Mouse (Mus musculus): Measurements from ENCODE around the gene Ralgapa2. TPM values are rescaled to one million over a fixed set of nuclear protein-coding genes. Genes with fewer than 3 reads are reported as not detected.

The Ralgapa2 gene
- polyA plus RNA-seq, 1 experiment = 17.8 TPM

- H3K36me3 ChIP-seq (ENCODE audit: control insufficient read depth, insufficient read depth, low read length) = peaks cover 8% of the 10 kb centered on the region; the same call in 1 of the 2 replicates
- DNase-seq = no peak
- WGBS = 95% methylated on average over 3 of the region's 3 CpGs
- TF ChIP-seq POLR2A (IDR thresholded peaks at IDR 0.05; ENCODE audit: control insufficient read depth, extremely low read depth, insufficient read depth, low read length, poor library complexity) (no peak), CTCF (IDR thresholded peaks at IDR 0.05; ENCODE audit: borderline replicate concordance, control insufficient read depth, extremely low read depth, insufficient read depth, low read length, poor library complexity) (no peak)
- H3K27ac ChIP-seq (ENCODE audit: control insufficient read depth, insufficient read depth, low read length) = no peak overlapping the region
- H3K4me3 ChIP-seq (ENCODE audit: control insufficient read depth, insufficient read depth, low read length) = no peak overlapping the region
- no peaks in the 10 kb centered on the region for H3K4me1 ChIP-seq (replicated peaks; ENCODE audit: control insufficient read depth, insufficient read depth, low read length)
- no peaks in the 10 kb centered on the region for H3K27me3 ChIP-seq (ENCODE audit: control insufficient read depth, insufficient read depth, low read length)
These were observed 84.8 kb downstream of the Ralgapa2 start for GRCm38 (mm10) chr2:146427380-146427779.

- H3K4me1 ChIP-seq (replicated peaks; ENCODE audit: control insufficient read depth, insufficient read depth, low read length) = no peaks in the 10 kb centered on the region
- no peaks in the 10 kb centered on the region for H3K27me3 ChIP-seq (ENCODE audit: control insufficient read depth, insufficient read depth, low read length)
- TF ChIP-seq CTCF (IDR thresholded peaks at IDR 0.05; ENCODE audit: borderline replicate concordance, control insufficient read depth, extremely low read depth, insufficient read depth, low read length, poor library complexity) = no peak
- TF ChIP-seq POLR2A (IDR thresholded peaks at IDR 0.05; ENCODE audit: control insufficient read depth, extremely low read depth, insufficient read depth, low read length, poor library complexity) = no peak
- no peak overlapping the region for H3K27ac ChIP-seq (ENCODE audit: control insufficient read depth, insufficient read depth, low read length)
- 96% methylated on average over 7 of the region's 7 CpGs for WGBS
- no peak overlapping the region for H3K4me3 ChIP-seq (ENCODE audit: control insufficient read depth, insufficient read depth, low read length)
- peaks cover 8% of the 10 kb centered on the region; the same call in 1 of the 2 replicates for H3K36me3 ChIP-seq (ENCODE audit: control insufficient read depth, insufficient read depth, low read length)
- no peak for DNase-seq
These were observed 85.8 kb downstream of the Ralgapa2 start for GRCm38 (mm10) chr2:146426321-146426720.

GRCm38 (mm10) chr2:146425235-146425634, 86.9 kb downstream of the Ralgapa2 start:
- Histone ChIP-seq H3K27ac (ENCODE audit: control insufficient read depth, insufficient read depth, low read length) (no peak overlapping the region), H3K4me3 (ENCODE audit: control insufficient read depth, insufficient read depth, low read length) (no peak overlapping the region), H3K27me3 (ENCODE audit: control insufficient read depth, insufficient read depth, low read length) (no peaks in the 10 kb centered on the region), H3K4me1 (replicated peaks; ENCODE audit: control insufficient read depth, insufficient read depth, low read length) (no peaks in the 10 kb centered on the region), H3K36me3 (ENCODE audit: control insufficient read depth, insufficient read depth, low read length) (peaks cover 8% of the 10 kb centered on the region; the same call in 1 of the 2 replicates)
- no peak for TF ChIP-seq CTCF (IDR thresholded peaks at IDR 0.05; ENCODE audit: borderline replicate concordance, control insufficient read depth, extremely low read depth, insufficient read depth, low read length, poor library complexity)
- no peak for TF ChIP-seq POLR2A (IDR thresholded peaks at IDR 0.05; ENCODE audit: control insufficient read depth, extremely low read depth, insufficient read depth, low read length, poor library complexity)
- DNase-seq = no peak
- WGBS = 93% methylated on average over 2 of the region's 2 CpGs

- Histone ChIP-seq H3K4me1 (replicated peaks; ENCODE audit: control insufficient read depth, insufficient read depth, low read length) (no peaks in the 10 kb centered on the region), H3K36me3 (ENCODE audit: control insufficient read depth, insufficient read depth, low read length) (peaks cover 8% of the 10 kb centered on the region; the same call in 1 of the 2 replicates), H3K27me3 (ENCODE audit: control insufficient read depth, insufficient read depth, low read length) (no peaks in the 10 kb centered on the region), H3K27ac (ENCODE audit: control insufficient read depth, insufficient read depth, low read length) (no peak overlapping the region), H3K4me3 (ENCODE audit: control insufficient read depth, insufficient read depth, low read length) (no peak overlapping the region)
- TF ChIP-seq CTCF (IDR thresholded peaks at IDR 0.05; ENCODE audit: borderline replicate concordance, control insufficient read depth, extremely low read depth, insufficient read depth, low read length, poor library complexity) (no peak), POLR2A (IDR thresholded peaks at IDR 0.05; ENCODE audit: control insufficient read depth, extremely low read depth, insufficient read depth, low read length, poor library complexity) (no peak)
- 27% methylated on average over 4 of the region's 4 CpGs for WGBS
- no peak for DNase-seq
These were observed 88.3 kb downstream of the Ralgapa2 start for GRCm38 (mm10) chr2:146423710-146424301.

- Histone ChIP-seq H3K27me3 (ENCODE audit: control insufficient read depth, insufficient read depth, low read length) (no peaks in the 10 kb centered on the region), H3K4me3 (ENCODE audit: control insufficient read depth, insufficient read depth, low read length) (no peak overlapping the region), H3K27ac (ENCODE audit: control insufficient read depth, insufficient read depth, low read length) (no peak overlapping the region), H3K4me1 (replicated peaks; ENCODE audit: control insufficient read depth, insufficient read depth, low read length) (no peaks in the 10 kb centered on the region), H3K36me3 (ENCODE audit: control insufficient read depth, insufficient read depth, low read length) (peaks cover 8% of the 10 kb centered on the region; the same call in 1 of the 2 replicates)
- 65% methylated on average over 5 of the region's 5 CpGs for WGBS
- TF ChIP-seq POLR2A (IDR thresholded peaks at IDR 0.05; ENCODE audit: control insufficient read depth, extremely low read depth, insufficient read depth, low read length, poor library complexity) (no peak), CTCF (IDR thresholded peaks at IDR 0.05; ENCODE audit: borderline replicate concordance, control insufficient read depth, extremely low read depth, insufficient read depth, low read length, poor library complexity) (no peak)
- DNase-seq = no peak
These were observed 89.0 kb downstream of the Ralgapa2 start for GRCm38 (mm10) chr2:146423032-146423691.

GRCm38 (mm10) chr2:146416283-146416682, 95.9 kb downstream of the Ralgapa2 start:
- no peak for DNase-seq
- no peak overlapping the region for H3K4me3 ChIP-seq (ENCODE audit: control insufficient read depth, insufficient read depth, low read length)
- WGBS = 92% methylated on average over 2 of the region's 2 CpGs
- no peaks in the 10 kb centered on the region for H3K27me3 ChIP-seq (ENCODE audit: control insufficient read depth, insufficient read depth, low read length)
- no peak overlapping the region for H3K27ac ChIP-seq (ENCODE audit: control insufficient read depth, insufficient read depth, low read length)
- TF ChIP-seq POLR2A (IDR thresholded peaks at IDR 0.05; ENCODE audit: control insufficient read depth, extremely low read depth, insufficient read depth, low read length, poor library complexity) = no peak
- no peak for TF ChIP-seq CTCF (IDR thresholded peaks at IDR 0.05; ENCODE audit: borderline replicate concordance, control insufficient read depth, extremely low read depth, insufficient read depth, low read length, poor library complexity)
- no peaks in the 10 kb centered on the region for H3K4me1 ChIP-seq (replicated peaks; ENCODE audit: control insufficient read depth, insufficient read depth, low read length)
- no peaks in the 10 kb centered on the region; the same call in 1 of the 2 replicates for H3K36me3 ChIP-seq (ENCODE audit: control insufficient read depth, insufficient read depth, low read length)
